Mouse (Mus musculus): ENCODE results near the gene Fndc11. TPM values are rescaled to one million over a fixed set of nuclear protein-coding genes. Genes with fewer than 3 reads are reported as not detected.
A peak's percentile ranks its signal among the peaks of the same experiment; 100 is the strongest.

Gene Fndc11
- total and polyA plus RNA-seq, 2 experiments = 0.10 TPM; not detected in 1

DNA sequence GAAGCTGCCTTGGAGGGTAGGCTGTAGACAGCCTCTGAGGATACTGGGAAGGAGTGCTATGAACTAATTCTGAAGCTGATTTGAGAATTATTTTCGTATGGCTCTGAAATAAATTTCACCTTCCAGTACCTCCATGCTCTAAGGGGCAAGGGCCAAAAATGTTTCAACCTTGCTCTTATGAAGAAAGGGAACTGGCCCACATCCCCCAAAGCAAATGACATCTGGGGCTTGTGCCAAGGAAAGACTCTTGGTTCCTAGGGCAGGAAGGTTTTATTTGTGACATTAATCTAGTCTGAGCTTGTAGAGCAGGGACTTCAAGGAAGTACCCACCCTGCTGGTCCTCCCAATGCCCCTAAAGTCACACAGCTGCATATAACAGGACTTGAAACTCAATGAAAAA is 32.0 kb downstream of the Fndc11 start:
- Histone ChIP-seq H3K4me3 (ENCODE audit: insufficient read depth, low read depth, low read length) (no peak overlapping the region), H3K79me2 (ENCODE audit: control insufficient read depth, insufficient read depth, low read length) (no peaks in the 10 kb centered on the region), H3K4me1 (ENCODE audit: control insufficient read depth, insufficient read depth, low read length) (peaks cover 33% of the 10 kb centered on the region), H3K36me3 (ENCODE audit: control insufficient read depth, insufficient read depth, low read length) (peaks cover 12% of the 10 kb centered on the region), H3K27ac (replicated peaks; ENCODE audit: insufficient read depth, low read depth, low read length) (peak overlapping the region; percentile 95), H3K9ac (ENCODE audit: low read depth, low read length) (0 out of 2 replicates have a peak overlapping the region, but pooled peaks have one; percentile 7), H3K27me3 (ENCODE audit: control insufficient read depth, insufficient read depth, low read length) (no peaks in the 10 kb centered on the region)
- peak; percentile 87 for DNase-seq (ENCODE audit: extremely low read depth, low read depth, low spot score)
- WGBS = 21% methylated on average over 1 of the region's 1 CpGs
- TF ChIP-seq POLR2A (IDR thresholded peaks at IDR 0.05; ENCODE audit: extremely low read depth, insufficient read depth, low read length) = no peak
- no peak for TF ChIP-seq CTCF (IDR thresholded peaks at IDR 0.05; ENCODE audit: low read depth, low read length)

DNA sequence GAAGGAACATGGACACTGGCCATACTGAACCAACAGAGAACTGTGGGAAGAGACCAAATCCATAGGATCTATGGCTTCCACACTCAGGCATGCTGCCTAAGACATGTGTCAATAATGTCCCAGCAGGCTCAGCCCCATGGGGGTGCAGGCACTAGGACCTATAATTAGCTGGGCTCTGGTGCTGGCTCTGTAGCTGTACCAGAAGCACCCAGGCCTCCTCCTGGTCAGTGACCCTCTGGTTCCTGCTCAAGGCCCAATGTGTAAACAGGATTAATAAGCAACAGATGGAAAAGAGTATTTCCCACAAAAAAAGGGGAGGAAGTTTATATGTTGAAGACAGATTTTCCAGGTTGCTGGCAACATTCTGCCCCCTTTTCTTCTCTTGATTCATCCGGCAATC is 33.4 kb downstream of the Fndc11 start:
- Histone ChIP-seq H3K4me3 (ENCODE audit: insufficient read depth, low read depth, low read length) (no peak overlapping the region), H3K27me3 (ENCODE audit: control insufficient read depth, insufficient read depth, low read length) (no peaks in the 10 kb centered on the region), H3K9ac (ENCODE audit: low read depth, low read length) (no peak overlapping the region), H3K4me1 (ENCODE audit: control insufficient read depth, insufficient read depth, low read length) (peaks cover 38% of the 10 kb centered on the region), H3K27ac (replicated peaks; ENCODE audit: insufficient read depth, low read depth, low read length) (peak overlapping the region; percentile 53), H3K79me2 (ENCODE audit: control insufficient read depth, insufficient read depth, low read length) (no peaks in the 10 kb centered on the region), H3K36me3 (ENCODE audit: control insufficient read depth, insufficient read depth, low read length) (peaks cover 12% of the 10 kb centered on the region)
- DNase-seq (ENCODE audit: extremely low read depth, low read depth, low spot score) = peak; percentile 86
- TF ChIP-seq POLR2A (IDR thresholded peaks at IDR 0.05; ENCODE audit: extremely low read depth, insufficient read depth, low read length) (no peak), CTCF (IDR thresholded peaks at IDR 0.05; ENCODE audit: low read depth, low read length) (0 out of 2 replicates have a peak, but pooled peaks have one; percentile 5)
- 20% methylated on average over 1 of the region's 1 CpGs for whole genome bisulfite sequencing

DNA sequence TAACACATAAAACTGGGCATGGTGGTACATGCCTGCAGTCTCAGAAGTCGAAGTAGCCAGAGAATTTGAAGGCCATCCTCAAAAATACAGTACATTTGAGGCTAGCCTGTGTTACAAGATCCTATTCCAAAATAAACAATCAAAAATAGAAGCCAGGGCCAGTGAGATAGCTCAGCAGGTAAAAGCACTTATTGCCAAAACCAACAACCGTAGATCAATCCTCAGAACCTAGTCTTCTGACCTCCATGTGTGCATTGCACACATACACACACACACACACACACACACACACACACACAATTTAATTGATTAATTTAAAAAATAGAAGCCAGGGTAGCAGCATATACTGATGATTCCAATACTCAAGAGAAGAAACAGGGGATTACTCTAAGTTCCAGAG is 47.0 kb downstream of the Fndc11 start:
- TF ChIP-seq POLR2A (IDR thresholded peaks at IDR 0.05; ENCODE audit: extremely low read depth, insufficient read depth, low read length) (no peak), CTCF (IDR thresholded peaks at IDR 0.05; ENCODE audit: low read depth, low read length) (no peak)
- WGBS = 28% methylated on average over 2 of the region's 2 CpGs
- peak; percentile 94 for DNase-seq (ENCODE audit: extremely low read depth, low read depth, low spot score)

DNA sequence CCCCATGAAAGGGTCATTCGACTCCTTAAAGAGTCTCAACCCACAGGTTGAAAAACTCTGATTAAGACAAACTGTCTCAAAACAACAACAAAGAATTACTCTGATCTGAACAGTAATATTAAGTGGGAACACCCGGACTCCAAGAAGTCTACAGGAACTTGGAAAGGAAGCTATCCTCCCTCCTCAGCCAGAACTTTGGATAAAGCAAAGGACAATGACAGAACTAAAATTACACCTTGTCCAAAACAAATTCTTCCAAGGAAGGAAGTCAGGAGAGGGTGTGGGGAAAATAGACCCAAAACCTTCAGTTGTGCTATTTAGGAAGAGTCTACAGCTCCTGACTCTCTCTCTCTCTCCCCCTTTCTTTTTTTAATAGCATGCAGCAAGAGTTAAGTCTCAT is 52.3 kb downstream of the Fndc11 start:
- Histone ChIP-seq H3K36me3 (ENCODE audit: control insufficient read depth, insufficient read depth, low read length) (peaks cover 28% of the 10 kb centered on the region), H3K9ac (ENCODE audit: low read depth, low read length) (no peak overlapping the region), H3K27me3 (ENCODE audit: control insufficient read depth, insufficient read depth, low read length) (no peaks in the 10 kb centered on the region), H3K79me2 (ENCODE audit: control insufficient read depth, insufficient read depth, low read length) (peaks cover 15% of the 10 kb centered on the region), H3K4me3 (ENCODE audit: insufficient read depth, low read depth, low read length) (no peak overlapping the region), H3K4me1 (ENCODE audit: control insufficient read depth, insufficient read depth, low read length) (peaks cover 7% of the 10 kb centered on the region; the same call in 1 of the 2 replicates), H3K27ac (replicated peaks; ENCODE audit: insufficient read depth, low read depth, low read length) (no peak overlapping the region)
- no peak for TF ChIP-seq POLR2A (IDR thresholded peaks at IDR 0.05; ENCODE audit: extremely low read depth, insufficient read depth, low read length)
- TF ChIP-seq CTCF (IDR thresholded peaks at IDR 0.05; ENCODE audit: low read depth, low read length) = no peak
- no peak for DNase-seq (ENCODE audit: extremely low read depth, low read depth, low spot score)
- 85% methylated on average over 2 of the region's 2 CpGs for WGBS

More for the DNA sequence above, 47.0 kb downstream of the Fndc11 start:
- Histone ChIP-seq H3K4me1 (ENCODE audit: control insufficient read depth, insufficient read depth, low read length) (peaks cover 7% of the 10 kb centered on the region; the same call in 1 of the 2 replicates), H3K79me2 (ENCODE audit: control insufficient read depth, insufficient read depth, low read length) (peaks cover 5% of the 10 kb centered on the region), H3K36me3 (ENCODE audit: control insufficient read depth, insufficient read depth, low read length) (peaks cover 40% of the 10 kb centered on the region), H3K27ac (replicated peaks; ENCODE audit: insufficient read depth, low read depth, low read length) (no peak overlapping the region), H3K9ac (ENCODE audit: low read depth, low read length) (no peak overlapping the region), H3K4me3 (ENCODE audit: insufficient read depth, low read depth, low read length) (no peak overlapping the region), H3K27me3 (ENCODE audit: control insufficient read depth, insufficient read depth, low read length) (no peaks in the 10 kb centered on the region)

Other genes with a start within 250 kb of the Fndc11 start
- 0.60 and 0.92 TPM in 2 replicates for gene Col20a1, start 233.5 kb upstream of the Fndc11 start, total RNA-seq (2014; rRNA removed)
- 0.67 and 1.1 TPM in 2 replicates for gene Col20a1, start 233.5 kb upstream of the Fndc11 start, polyA plus RNA-seq (2012; rRNA removed)
- gene Chrna4, start 176.5 kb upstream of the Fndc11 start, total RNA-seq (2014; rRNA removed) = 0.54 and 1.6 TPM in 2 replicates
- gene Chrna4, start 176.5 kb upstream of the Fndc11 start, polyA plus RNA-seq (2012; rRNA removed) = 2.2 and 7.6 TPM in 2 replicates
- gene Kcnq2, start 84.7 kb upstream of the Fndc11 start, total RNA-seq (2014; rRNA removed) = 0.07 TPM in 1 of 2 replicates, not detected in the other
- not detected in 2 replicates for gene Kcnq2, start 84.7 kb upstream of the Fndc11 start, polyA plus RNA-seq (2012; rRNA removed)
- gene Eef1a2, start 63.0 kb upstream of the Fndc11 start, total RNA-seq (2014; rRNA removed) = 0.34 and 0.74 TPM in 2 replicates
- gene Eef1a2, start 63.0 kb upstream of the Fndc11 start, polyA plus RNA-seq (2012; rRNA removed) = not detected in 2 replicates
- gene Ppdpf, start 32.8 kb upstream of the Fndc11 start, total RNA-seq (2014; rRNA removed) = 44.4 and 48.4 TPM in 2 replicates
- gene Ppdpf, start 32.8 kb upstream of the Fndc11 start, polyA plus RNA-seq (2012; rRNA removed) = 181 and 217 TPM in 2 replicates
- gene Ptk6, start 17.2 kb upstream of the Fndc11 start, total RNA-seq (2014; rRNA removed) = 1.1 and 2.5 TPM in 2 replicates
- gene Ptk6, start 17.2 kb upstream of the Fndc11 start, polyA plus RNA-seq (2012; rRNA removed) = 0.81 and 0.83 TPM in 2 replicates
- 0.28 and 0.54 TPM in 2 replicates for gene Srms, start 6.8 kb upstream of the Fndc11 start, total RNA-seq (2014; rRNA removed)
- gene Srms, start 6.8 kb upstream of the Fndc11 start, polyA plus RNA-seq (2012; rRNA removed) = 1.3 and 1.7 TPM in 2 replicates
- 20.3 and 28.9 TPM in 2 replicates for gene Helz2, start 22.0 kb downstream of the Fndc11 start, total RNA-seq (2014; rRNA removed)
- gene Helz2, start 22.0 kb downstream of the Fndc11 start, polyA plus RNA-seq (2012; rRNA removed) = 39.6 and 65.9 TPM in 2 replicates
- gene Gmeb2, start 68.0 kb downstream of the Fndc11 start, total RNA-seq (2014; rRNA removed) = 7.4 and 8.8 TPM in 2 replicates
- 10.7 and 16.1 TPM in 2 replicates for gene Gmeb2, start 68.0 kb downstream of the Fndc11 start, polyA plus RNA-seq (2012; rRNA removed)
- gene Stmn3, start 94.5 kb downstream of the Fndc11 start, total RNA-seq (2014; rRNA removed) = 0.09 and 0.20 TPM in 2 replicates
- gene Stmn3, start 94.5 kb downstream of the Fndc11 start, polyA plus RNA-seq (2012; rRNA removed) = 0.07 TPM in 1 of 2 replicates, not detected in the other
- gene Rtel1, start 99.7 kb downstream of the Fndc11 start, total RNA-seq (2014; rRNA removed) = 13.5 and 13.9 TPM in 2 replicates
- 17.5 and 17.9 TPM in 2 replicates for gene Rtel1, start 99.7 kb downstream of the Fndc11 start, polyA plus RNA-seq (2012; rRNA removed)
- gene Zgpat, start 144.9 kb downstream of the Fndc11 start, total RNA-seq (2014; rRNA removed) = 17.9 and 18.9 TPM in 2 replicates
- 18.2 and 22.5 TPM in 2 replicates for gene Zgpat, start 144.9 kb downstream of the Fndc11 start, polyA plus RNA-seq (2012; rRNA removed)
- 10.1 and 14.2 TPM in 2 replicates for gene Arfrp1, start 145.4 kb downstream of the Fndc11 start, total RNA-seq (2014; rRNA removed)
- gene Arfrp1, start 145.4 kb downstream of the Fndc11 start, polyA plus RNA-seq (2012; rRNA removed) = 11.9 and 15.0 TPM in 2 replicates
- gene Lime1, start 160.1 kb downstream of the Fndc11 start, total RNA-seq (2014; rRNA removed) = 9.7 and 11.3 TPM in 2 replicates
- 22.2 and 36.9 TPM in 2 replicates for gene Lime1, start 160.1 kb downstream of the Fndc11 start, polyA plus RNA-seq (2012; rRNA removed)
- 5.2 and 5.3 TPM in 2 replicates for gene Zbtb46, start 239.4 kb downstream of the Fndc11 start, total RNA-seq (2014; rRNA removed)
- 2.4 and 2.8 TPM in 2 replicates for gene Zbtb46, start 239.4 kb downstream of the Fndc11 start, polyA plus RNA-seq (2012; rRNA removed)